Mouse (Mus musculus): ENCODE data around the gene Zcchc17. TPM values are rescaled to one million over a fixed set of nuclear protein-coding genes. Genes with fewer than 3 reads are reported as not detected.

The Zcchc17 gene
- total and polyA plus RNA-seq, 3 experiments = 31.7 to 67.7 (median 51.8) TPM

GRCm38 (mm10) chr4:130275823-130276105, 84.0 kb downstream of the Zcchc17 start:
- Histone ChIP-seq H3K27ac (ENCODE audit: insufficient read depth, low read depth) (no peak overlapping the region), H3K4me3 (replicated peaks in 1 of 3; ENCODE audit: low read depth in 2 of 3, low read length in 2 of 3, poor library complexity in 1 of 3) (no peak overlapping the region), H3K9me3 (replicated peaks; ENCODE audit: low read length) (no peaks in the 10 kb centered on the region), H3K4me2 (ENCODE audit: insufficient read depth, low read depth, poor library complexity, severe bottlenecking) (no peak overlapping the region), H3K27me3 (replicated peaks) (peaks cover 85% of the 10 kb centered on the region), H3K79me2 (replicated peaks; ENCODE audit: control insufficient read depth, extremely low read depth, insufficient read depth, poor library complexity, severe bottlenecking) (no peaks in the 10 kb centered on the region), H3K4me1 (ENCODE audit: control insufficient read depth in 1 of 2, insufficient read depth in 2 of 2) (peaks cover 0 to 1% of the 10 kb centered on the region in 2 experiments; a peak in 1 of 4 replicates), H3K36me3 (replicated peaks in 1 of 2; ENCODE audit: control insufficient read depth in 1 of 2, insufficient read depth in 1 of 2, low read length in 1 of 2) (no peaks in the 10 kb centered on the region), H3K9ac (ENCODE audit: insufficient read depth, low read depth) (no peak overlapping the region)
- dilution Hi-C loops (cut with MboI; ENCODE audit: extremely low pct_ligation_motif_present, extremely low pct_unique_long_range_greater_than_20kb, low sequenced_read_pairs) = no loop called here
- in situ Hi-C loops (cut with MboI; ENCODE audit: low pct_ligation_motif_present, low pct_unique_long_range_greater_than_20kb, low sequenced_read_pairs) = no loop called here
- DNase-seq (ENCODE audit: extremely low read depth) = no peak
- no peak for TF ChIP-seq MXI1 (IDR thresholded peaks at IDR 0.05; ENCODE audit: low read depth, low read length)
- TF ChIP-seq TBP (conservative IDR thresholded peaks at IDR 0.05; ENCODE audit: low read depth, low read length) = no peak
- TF ChIP-seq E2F4 (IDR thresholded peaks at IDR 0.05; ENCODE audit: insufficient replicate concordance, low read depth, low read length) = no peak
- TF ChIP-seq GABPA (IDR thresholded peaks at IDR 0.05; ENCODE audit: insufficient replicate concordance, low read depth, low read length) = no peak
- no peak for TF ChIP-seq ZMIZ1 (IDR thresholded peaks at IDR 0.05; ENCODE audit: low read depth, low read length)
- no peak for TF ChIP-seq NRF1 (IDR thresholded peaks at IDR 0.05; ENCODE audit: low read depth, low read length)
- TF ChIP-seq EP300 (IDR thresholded peaks at IDR 0.05; ENCODE audit: low read length) = no peak
- TF ChIP-seq IRF4 (IDR thresholded peaks at IDR 0.05; ENCODE audit: low read depth, low read length) = no peak
- TF ChIP-seq ZNF384 (IDR thresholded peaks at IDR 0.05; ENCODE audit: low read depth, low read length) = no peak
- no peak for TF ChIP-seq RCOR1 (conservative IDR thresholded peaks at IDR 0.05; ENCODE audit: low read depth, low read length)
- TF ChIP-seq SIN3A (IDR thresholded peaks at IDR 0.05; ENCODE audit: low read length) = no peak
- TF ChIP-seq USF1 (IDR thresholded peaks at IDR 0.05; ENCODE audit: low read depth, low read length) = no peak
- no peak for TF ChIP-seq TCF12 (IDR thresholded peaks at IDR 0.05; ENCODE audit: low read depth, low read length)

- Histone ChIP-seq H3K9ac (ENCODE audit: insufficient read depth, low read depth) (no peak overlapping the region), H3K9me3 (replicated peaks; ENCODE audit: low read length) (no peaks in the 10 kb centered on the region), H3K4me2 (ENCODE audit: insufficient read depth, low read depth, poor library complexity, severe bottlenecking) (no peak overlapping the region), H3K27ac (ENCODE audit: insufficient read depth, low read depth) (no peak overlapping the region), H3K36me3 (replicated peaks in 1 of 2; ENCODE audit: control insufficient read depth in 1 of 2, insufficient read depth in 1 of 2, low read length in 1 of 2) (no peaks in the 10 kb centered on the region), H3K79me2 (replicated peaks; ENCODE audit: control insufficient read depth, extremely low read depth, insufficient read depth, poor library complexity, severe bottlenecking) (no peaks in the 10 kb centered on the region), H3K4me1 (ENCODE audit: control insufficient read depth in 1 of 2, insufficient read depth in 2 of 2) (peaks cover 0 to 4% of the 10 kb centered on the region in 2 experiments; a peak in 2 of 4 replicates), H3K4me3 (replicated peaks in 1 of 3; ENCODE audit: low read depth in 2 of 3, low read length in 2 of 3, poor library complexity in 1 of 3) (no peak overlapping the region), H3K27me3 (replicated peaks) (peaks cover 85% of the 10 kb centered on the region)
- dilution Hi-C loops (cut with MboI; ENCODE audit: extremely low pct_ligation_motif_present, extremely low pct_unique_long_range_greater_than_20kb, low sequenced_read_pairs) = no loop called here
- no peak for TF ChIP-seq USF2 (conservative IDR thresholded peaks at IDR 0.05; ENCODE audit: low read depth, low read length)
- TF ChIP-seq IRF4 (IDR thresholded peaks at IDR 0.05; ENCODE audit: low read depth, low read length) = no peak
- TF ChIP-seq CTCF (conservative IDR thresholded peaks at IDR 0.05 in 1 of 2, IDR thresholded peaks at IDR 0.05 in 1 of 2; ENCODE audit: low read depth in 2 of 2, low read length in 2 of 2) = no peak
- no peak for TF ChIP-seq MEF2A (IDR thresholded peaks at IDR 0.05; ENCODE audit: borderline replicate concordance, low read depth, low read length)
- no peak for TF ChIP-seq NELFE (IDR thresholded peaks at IDR 0.05; ENCODE audit: low read depth, low read length)
- no peak for TF ChIP-seq KAT2A (IDR thresholded peaks at IDR 0.05; ENCODE audit: insufficient replicate concordance, low read length)
- no peak for TF ChIP-seq ZMIZ1 (IDR thresholded peaks at IDR 0.05; ENCODE audit: low read depth, low read length)
- no peak for TF ChIP-seq GABPA (IDR thresholded peaks at IDR 0.05; ENCODE audit: insufficient replicate concordance, low read depth, low read length)
- TF ChIP-seq ETS1 (conservative IDR thresholded peaks at IDR 0.05; ENCODE audit: low read depth, low read length) = no peak
- TF ChIP-seq MAFK (IDR thresholded peaks at IDR 0.05; ENCODE audit: insufficient replicate concordance, low read length) = no peak
- no peak for TF ChIP-seq ZKSCAN1 (IDR thresholded peaks at IDR 0.05; ENCODE audit: borderline replicate concordance, low read depth, low read length)
- TF ChIP-seq JUN (IDR thresholded peaks at IDR 0.05; ENCODE audit: insufficient read depth, low read depth, low read length) = no peak
- TF ChIP-seq RAD21 (IDR thresholded peaks at IDR 0.05; ENCODE audit: low read depth, low read length) = no peak
- no peak for TF ChIP-seq JUND (conservative IDR thresholded peaks at IDR 0.05; ENCODE audit: low read depth, low read length)
- no peak for TF ChIP-seq ZC3H11A (IDR thresholded peaks at IDR 0.05; ENCODE audit: low read depth, low read length)
- no peak for TF ChIP-seq PAX5 (IDR thresholded peaks at IDR 0.05; ENCODE audit: low read length)
- in situ Hi-C loops (cut with MboI; ENCODE audit: low pct_ligation_motif_present, low pct_unique_long_range_greater_than_20kb, low sequenced_read_pairs) = no loop called here
- no peak for DNase-seq (ENCODE audit: extremely low read depth)
These were observed 84.5 kb downstream of the Zcchc17 start for GRCm38 (mm10) chr4:130275016-130275822.
